Mouse (Mus musculus) heart, embryonic 12.5 days (tissue): ENCODE data around the gene Lpar1. TPM values are rescaled to one million over a fixed set of nuclear protein-coding genes. Genes with fewer than 3 reads are reported as not detected.

Experiments used
- ATAC-seq: fragments of 200-750 bp; cut with Nextera tagmentation; 2 replicates; pipeline ENCODE4 v1.8.0; 2017; ENCODE audit warnings: moderate TSS enrichment, moderate library complexity; ENCODE audit not compliant: insufficient number of reproducible peaks, low FRiP score
- H3K27ac ChIP-seq: fragments of 300-500 bp; sonication (generic); 2 replicates; pipeline ENCODE4 v1.5.1; 2016; ENCODE audit warnings: mild to moderate bottlenecking, moderate library complexity; ENCODE audit not compliant: poor library complexity, severe bottlenecking
- H3K27me3 ChIP-seq: fragments of 300-500 bp; sonication (generic); replicated peaks from 2 replicates; pipeline ENCODE4 v1.6.1; 2016; ENCODE audit warnings: mild to moderate bottlenecking, moderate library complexity
- H3K36me3 ChIP-seq: fragments of 300-500 bp; sonication (generic); 2 replicates; pipeline ENCODE4 v1.6.1; 2016; ENCODE audit warnings: mild to moderate bottlenecking, moderate library complexity
- H3K4me1 ChIP-seq: fragments of 300-500 bp; sonication (generic); replicated peaks from 2 replicates; pipeline ENCODE4 v1.6.1; 2016; ENCODE audit warnings: mild to moderate bottlenecking
- H3K4me2 ChIP-seq: fragments of 300-500 bp; sonication (generic); 2 replicates; pipeline ENCODE4 v1.6.1; 2016; ENCODE audit warnings: mild to moderate bottlenecking, moderate library complexity
- H3K4me3 ChIP-seq: fragments of 300-500 bp; sonication (generic); 2 replicates; pipeline ENCODE4 v1.5.1; 2016; ENCODE audit warnings: mild to moderate bottlenecking
- H3K9ac ChIP-seq: fragments of 300-500 bp; sonication (generic); 2 replicates; pipeline ENCODE4 v1.6.1; 2016; ENCODE audit warnings: mild to moderate bottlenecking, moderate library complexity
- H3K9me3 ChIP-seq: fragments of 300-500 bp; sonication (generic); replicated peaks from 2 replicates; pipeline ENCODE4 v1.6.1; 2016; ENCODE audit warnings: mild to moderate bottlenecking, moderate library complexity
- WGBS: fragments of 180-500 bp; shearing (Covaris S2); methylation state at CpG from one replicate; pipeline ENCODE4 v1.1.7; 2016; 5-methylcytosine and 5-hydroxymethylcytosine counted together
- microRNA-seq: library from miRNA; unstranded; fragments of <30 nt; microRNA quantifications from one replicate; pipeline ENCODE4, GENCODE M21; 2017
- polyA plus RNA-seq: library from polyadenylated mRNA; unstranded; fragments of >200 nt; fragmentation: Nextera tagmentation; extraction: Ambion mirVana; gene quantifications from 2 replicates; pipeline ENCODE4 v1.2.1, GENCODE M21; 2016

The Lpar1 gene
- polyA plus RNA-seq, 1 experiment from 2014 or later, result 14.8 TPM

DNA sequence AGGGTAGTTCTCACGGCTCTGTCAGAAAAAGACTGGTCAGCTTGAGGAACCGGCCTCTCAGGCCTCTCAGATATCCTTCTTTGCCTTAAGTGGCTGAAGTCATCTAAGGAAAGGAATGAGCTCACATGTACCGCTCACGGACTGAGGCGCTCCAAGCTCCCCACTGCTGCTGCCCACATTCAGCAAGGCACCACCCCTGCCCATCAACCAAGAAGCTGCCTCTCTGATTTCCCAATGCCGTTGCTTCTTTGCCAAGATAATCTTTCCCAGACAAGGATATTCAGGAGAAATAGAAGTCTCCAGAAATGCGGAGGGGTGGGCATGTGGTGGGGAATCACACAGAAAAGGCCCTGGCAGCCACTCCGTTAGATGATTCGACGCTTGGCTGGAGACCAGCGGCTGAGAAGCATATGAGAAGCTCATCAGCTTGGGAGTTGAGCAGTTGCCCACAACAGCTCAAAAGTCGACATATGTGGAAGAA, 152.8 kb downstream of the Lpar1 start:
- 75% methylated on average over 12 of the region's 12 CpGs for WGBS
- no peak overlapping the region for H3K4me3 ChIP-seq
- H3K4me1 ChIP-seq, result no peaks in the 10 kb centered on the region
- no peak overlapping the region for H3K27ac ChIP-seq
- H3K4me2 ChIP-seq, result no peak overlapping the region
- no peaks in the 10 kb centered on the region for H3K27me3 ChIP-seq
- ATAC-seq, result no peak
- H3K9me3 ChIP-seq, result no peaks in the 10 kb centered on the region
- no peak overlapping the region for H3K9ac ChIP-seq
- H3K36me3 ChIP-seq, result no peaks in the 10 kb centered on the region

Small RNA genes within 50 kb of the gene (microRNA-seq; reads per million reads assigned to microRNA genes)
- 0.71 reads per million for gene Mir3095

Other genes starting within 250 kb of the Lpar1 start
- 0.04 TPM in 1 of 2 replicates, not detected in the other for gene Olfr267, start 233.8 kb upstream of the Lpar1 start, polyA plus RNA-seq